ENCODE assay signal across 8 mouse cellular contexts in genomic region chr11:120457772-120458751, GRCm38 (mm10). TPM values are rescaled to one million over a fixed set of nuclear protein-coding genes. Genes with fewer than 3 reads are reported as not detected.
DNase-seq lines count a peak whose midpoint lies in the region; ATAC-seq lines count a peak whose summit lies in the region.

Gene Oxld1, minus strand, starts transcription at chr11:120458068.
Gene Ccdc137, plus strand, starts transcription at chr11:120458115.

- peak within 1 kb of the TSS; percentile 25; the same call in 1 of the 2 replicates for H3K27ac ChIP-seq in forebrain, embryonic 11.5 days (ENCODE audit: low read depth, low read length)
- peak within 1 kb of the TSS; percentile 95 for H3K27ac ChIP-seq in heart, embryonic 15.5 days
- peak within 1 kb of the TSS; percentile 80 for H3K27ac ChIP-seq in liver, embryonic 15.5 days (replicated peaks)
- H3K27ac ChIP-seq in neural tube, embryonic 12.5 days: peak within 1 kb of the TSS; percentile 62; the same call in 1 of the 2 replicates

- H3K4me2 ChIP-seq in forebrain, embryonic 11.5 days (ENCODE audit: low read depth, low read length, severe bottlenecking): peak within 1 kb of the TSS; percentile 94
- H3K4me2 ChIP-seq in heart, embryonic 15.5 days: peak within 1 kb of the TSS; percentile 89
- peak within 1 kb of the TSS; percentile 92 for H3K4me2 ChIP-seq in liver, embryonic 15.5 days
- peak within 1 kb of the TSS; percentile 95 for H3K4me2 ChIP-seq in neural tube, embryonic 12.5 days (replicated peaks)

- peak; percentile 88 for ATAC-seq in forebrain, embryonic 11.5 days (replicated peaks; ENCODE audit: low FRiP score)
- ATAC-seq in heart, embryonic 15.5 days (replicated peaks; ENCODE audit: insufficient number of reproducible peaks, insufficient read depth, low FRiP score, low read depth): peak; percentile 88
- ATAC-seq in liver, embryonic 15.5 days (ENCODE audit: insufficient read depth): peak; percentile 81
- peak; percentile 86 for ATAC-seq in neural tube, embryonic 12.5 days (ENCODE audit: low FRiP score, low read depth)

- H3K9ac ChIP-seq in forebrain, embryonic 11.5 days (ENCODE audit: low read length): peak within 1 kb of the TSS; percentile 95
- H3K9ac ChIP-seq in heart, embryonic 15.5 days: peak within 1 kb of the TSS; percentile 95
- peak within 1 kb of the TSS; percentile 83 for H3K9ac ChIP-seq in liver, embryonic 15.5 days
- peak within 1 kb of the TSS; percentile 95 for H3K9ac ChIP-seq in neural tube, embryonic 12.5 days

- H3K4me1 ChIP-seq in forebrain, embryonic 11.5 days (replicated peaks; ENCODE audit: control insufficient read depth, insufficient read depth, low read length): peaks cover 2% of the 10 kb centered on the region; the same call in 1 of the 2 replicates
- H3K4me1 ChIP-seq in heart, embryonic 15.5 days (replicated peaks): peaks cover 27% of the 10 kb centered on the region
- peaks cover 62% of the 10 kb centered on the region for H3K4me1 ChIP-seq in liver, embryonic 15.5 days (replicated peaks)
- H3K4me1 ChIP-seq in neural tube, embryonic 12.5 days: peaks cover 16% of the 10 kb centered on the region; the same call in 1 of the 2 replicates

- peak within 1 kb of the TSS; percentile 88 for H3K4me3 ChIP-seq in forebrain, embryonic 11.5 days (ENCODE audit: low read depth, low read length)
- H3K4me3 ChIP-seq in heart, embryonic 15.5 days: peak within 1 kb of the TSS; percentile 89
- H3K4me3 ChIP-seq in liver, embryonic 15.5 days (replicated peaks): peak within 1 kb of the TSS; percentile 84
- H3K4me3 ChIP-seq in neural tube, embryonic 12.5 days: peak within 1 kb of the TSS; percentile 93

- DNase-seq in ES-CJ7 (ENCODE audit: low read depth, low spot score): peak; percentile 75
- peak; percentile 77 for DNase-seq in c-Kit-positive CD71-positive TER-119-positive erythroid progenitor cells, embryonic 14.5 days (ENCODE audit: low spot score)
- DNase-seq in forebrain, embryonic 11.5 days (ENCODE audit: low spot score): peak; percentile 88
- DNase-seq in kidney, postnatal 14 days: peak; percentile 85
- DNase-seq in telencephalon, adult 2 months (ENCODE audit: low read depth, low spot score): peak; percentile 86

- 4% methylated on average over 62 of the region's 62 CpGs for WGBS in forebrain, embryonic 11.5 days
- 3% methylated on average over 62 of the region's 62 CpGs for WGBS in heart, embryonic 15.5 days
- WGBS in liver, embryonic 15.5 days (ENCODE audit: insufficient replicate concordance): 2% methylated on average over 62 of the region's 62 CpGs
- WGBS in neural tube, embryonic 12.5 days: 5% methylated on average over 62 of the region's 62 CpGs

- H3K9me3 ChIP-seq in forebrain, embryonic 11.5 days (ENCODE audit: control insufficient read depth, low read length): no peaks in the 10 kb centered on the region
- no peaks in the 10 kb centered on the region for H3K9me3 ChIP-seq in heart, embryonic 15.5 days (replicated peaks)
- H3K9me3 ChIP-seq in liver, embryonic 15.5 days (replicated peaks): no peaks in the 10 kb centered on the region
- no peaks in the 10 kb centered on the region for H3K9me3 ChIP-seq in neural tube, embryonic 12.5 days

- no peaks in the 10 kb centered on the region for H3K27me3 ChIP-seq in forebrain, embryonic 11.5 days (ENCODE audit: control insufficient read depth, insufficient read depth, low read length)
- no peaks in the 10 kb centered on the region for H3K27me3 ChIP-seq in heart, embryonic 15.5 days
- H3K27me3 ChIP-seq in liver, embryonic 15.5 days: no peaks in the 10 kb centered on the region
- no peaks in the 10 kb centered on the region for H3K27me3 ChIP-seq in neural tube, embryonic 12.5 days (replicated peaks)

- peaks cover 2% of the 10 kb centered on the region; the same call in 1 of the 2 replicates for H3K36me3 ChIP-seq in forebrain, embryonic 11.5 days (ENCODE audit: control insufficient read depth, insufficient read depth, low read length)
- peaks cover 24% of the 10 kb centered on the region for H3K36me3 ChIP-seq in heart, embryonic 15.5 days
- peaks cover 35% of the 10 kb centered on the region for H3K36me3 ChIP-seq in liver, embryonic 15.5 days (replicated peaks)
- H3K36me3 ChIP-seq in neural tube, embryonic 12.5 days: peaks cover 32% of the 10 kb centered on the region

RNA-seq across cellular contexts. Expression of gene Oxld1, which starts in this region (rescaled TPM):
- 11.3 and 11.6 TPM in 2 replicates for polyA plus RNA-seq in forebrain, embryonic 11.5 days (2014; fragmentation: Nextera tagmentation; extraction: Ambion mirVana)
- 18.1 and 21.4 TPM in 2 replicates for polyA plus RNA-seq in heart, embryonic 15.5 days (2015; fragmentation: Nextera tagmentation; extraction: Ambion mirVana)
- 6.8 and 7.1 TPM in 2 replicates for polyA plus RNA-seq in liver, embryonic 15.5 days (2015; fragmentation: Nextera tagmentation; extraction: Ambion mirVana)
- 12.5 and 13.8 TPM in 2 replicates for polyA plus RNA-seq in neural tube, embryonic 12.5 days (2016; fragmentation: Nextera tagmentation; extraction: Ambion mirVana)

RNA-seq across cellular contexts. Expression of gene Ccdc137, which starts in this region (rescaled TPM):
- 30.3 and 33.8 TPM in 2 replicates for polyA plus RNA-seq in forebrain, embryonic 11.5 days (2014; fragmentation: Nextera tagmentation; extraction: Ambion mirVana)
- polyA plus RNA-seq in heart, embryonic 15.5 days (2015; fragmentation: Nextera tagmentation; extraction: Ambion mirVana): 22.1 and 26.5 TPM in 2 replicates
- polyA plus RNA-seq in liver, embryonic 15.5 days (2015; fragmentation: Nextera tagmentation; extraction: Ambion mirVana): 13.0 and 14.2 TPM in 2 replicates
- 30.9 and 34.7 TPM in 2 replicates for polyA plus RNA-seq in neural tube, embryonic 12.5 days (2016; fragmentation: Nextera tagmentation; extraction: Ambion mirVana)

Comparison
In these comparisons a context has a peak if more than half of its experiments do, and no peak if none do; other contexts are left out.
1. Peak in every context shown above with its lines: DNase-seq, ATAC-seq, H3K4me3 ChIP-seq and H3K27ac ChIP-seq.
2. H3K27ac ChIP-seq: peak in every context shown above with its lines; median percentile 95 in heart, embryonic 15.5 days; 80 in liver, embryonic 15.5 days; 62 in neural tube, embryonic 12.5 days; 25 in forebrain, embryonic 11.5 days.